Mouse (Mus musculus) C2C12 (cell line): Measurements from ENCODE around the gene Naa25.

Experiments
- CEBPB ChIP-seq: IDR thresholded peaks from one replicate; pipeline ENCODE4 v1.6.1; 2011; ENCODE audit warnings: low read depth, mild to moderate bottlenecking, control low read depth, moderate library complexity
- CTCF ChIP-seq: IDR thresholded peaks from one replicate; pipeline ENCODE4 v1.5.1; 2011; ENCODE audit not compliant: control insufficient read depth, insufficient read depth, insufficient read length
- FOSL1 ChIP-seq: IDR thresholded peaks from one replicate; pipeline ENCODE4 v1.8.0; 2011; ENCODE audit warnings: mild to moderate bottlenecking, low read length; ENCODE audit not compliant: poor library complexity, insufficient read depth, severe bottlenecking
- MAX ChIP-seq: IDR thresholded peaks from one replicate; pipeline ENCODE4 v1.6.1; 2011; ENCODE audit warnings: mild to moderate bottlenecking, control low read depth
- MYOD1 ChIP-seq: IDR thresholded peaks from one replicate; pipeline ENCODE4 v1.6.1; 2011; ENCODE audit warnings: low read depth; ENCODE audit not compliant: control insufficient read depth, insufficient read length
- MYOG ChIP-seq: IDR thresholded peaks from one replicate; pipeline ENCODE4 v1.6.1; 2011; ENCODE audit not compliant: control insufficient read depth, insufficient read length; ENCODE audit errors: extremely low read depth
- USF1 ChIP-seq: IDR thresholded peaks from one replicate; pipeline ENCODE4 v1.6.1; 2011; ENCODE audit warnings: low read depth, mild to moderate bottlenecking, control low read depth, moderate library complexity

- TF ChIP-seq CTCF (no peak), MYOD1 (no peak), MYOG (no peak), CEBPB (no peak), FOSL1 (no peak), MAX (no peak), USF1 (no peak)
These were observed 10.1 kb downstream of the Naa25 start for GRCm38 (mm10) chr5:121407856-121408255.
